In genomic region chr5:148508901-148509604, GRCm38 (mm10) we compare ENCODE assay signal across 11 mouse cellular contexts. TPM values are rescaled to one million over a fixed set of nuclear protein-coding genes. Genes with fewer than 3 reads are reported as not detected.
DNase-seq lines count a peak whose midpoint lies in the region; ATAC-seq and TF ChIP-seq lines count a peak whose summit lies in the region.
"Had no signal": no experiment of that assay in that cellular context is flagged by ENCODE, and none has a peak within 500 bp of the region (broad histone marks: within the 10 kb centered on the region; RNA-seq: fewer than 3 reads in every experiment).

No protein-coding gene starts in this region.

- intact Hi-C loops in left cerebral cortex, postnatal 10 days (cut with DNase I): no loop called here

- H3K79me2 ChIP-seq in macrophage (ENCODE audit: inconsistent target): peaks cover 58% of the 10 kb centered on the region

- ATAC-seq in inflammation-experienced regulatory T-cells, adult 6 months: peak; percentile 38

- H3K36me3 ChIP-seq in ES-E14 (ENCODE audit: control insufficient read depth, insufficient read depth, low read length, poor library complexity, severe bottlenecking): peaks cover 32% of the 10 kb centered on the region
- H3K36me3 ChIP-seq in macrophage (ENCODE audit: inconsistent target): peaks cover 47% of the 10 kb centered on the region

- H3K9ac ChIP-seq in ES-E14 (ENCODE audit: insufficient read depth, low read depth, low read length, poor library complexity, severe bottlenecking): no peak overlapping the region
- H3K9ac ChIP-seq: embryonic facial prominence, embryonic 15.5 days; heart, embryonic 15.5 days; lung, embryonic 15.5 days had no signal

- in situ Hi-C loops in ES-E14 (cut with MboI; ENCODE audit: low sequenced_read_pairs in 2 of 2, unreplicated experiment in 2 of 2): no loop called here

- no peak overlapping the region for H3K4me3 ChIP-seq in ES-E14 (ENCODE audit: insufficient read depth in 1 of 2, low read depth in 1 of 2, low read length in 2 of 2, poor library complexity in 1 of 2, severe bottlenecking in 1 of 2)
- H3K4me3 ChIP-seq in macrophage (ENCODE audit: inconsistent target): no peak overlapping the region
- H3K4me3 ChIP-seq: embryonic facial prominence, embryonic 15.5 days; heart, embryonic 15.5 days; lung, embryonic 15.5 days had no signal

- H3K27ac ChIP-seq in ES-E14 (ENCODE audit: insufficient read depth, low read depth, low read length, poor library complexity, severe bottlenecking) (peak overlapping the region; percentile 37; the same call in 1 of the 2 replicates), macrophage (peak overlapping the region; percentile 68)
- H3K27ac ChIP-seq: embryonic facial prominence, embryonic 15.5 days; heart, embryonic 15.5 days; lung, embryonic 15.5 days had no signal

- H3K4me1 ChIP-seq in ES-E14 (ENCODE audit: control insufficient read depth in 2 of 2, insufficient read depth in 2 of 2, low read length in 2 of 2, poor library complexity in 1 of 2): peaks cover 6 to 21% of the 10 kb centered on the region in 2 experiments

- H3K9me3 ChIP-seq in ES-E14 (ENCODE audit: control insufficient read depth, insufficient read depth, low read depth, low read length): no peaks in the 10 kb centered on the region
- H3K9me3 ChIP-seq: embryonic facial prominence, embryonic 15.5 days; heart, embryonic 15.5 days; lung, embryonic 15.5 days had no signal

- peak; percentile 22 for DNase-seq in CD4-positive, CD25-positive, alpha-beta regulatory T cell, adult 2 months (ENCODE audit: low read depth, low spot score)
- no peak for DNase-seq in ES-E14 (ENCODE audit: low read depth, low spot score)
- DNase-seq in embryo, embryonic 9.5 days (ENCODE audit: extremely low spot score): no peak
- DNase-seq in cerebellum, postnatal 10 days: no peak
- no peak for DNase-seq in left cerebral cortex, postnatal 10 days (ENCODE audit: extremely low spot score in 1 of 2, low spot score in 2 of 2)
- DNase-seq in embryo, embryonic 10.5 days (ENCODE audit: low spot score): no peak

- 61% methylated on average over 10 of the region's 11 CpGs for WGBS in macrophage (ENCODE audit: missing documents)

TF ChIP-seq in ES-E14, 5 proteins besides CTCF, POLR2A, EP300 and RAD21:
- TF ChIP-seq ZC3H11A (IDR thresholded peaks at IDR 0.05; ENCODE audit: borderline replicate concordance, low read depth, low read length) (no peak), MAFK (IDR thresholded peaks at IDR 0.05; ENCODE audit: insufficient read depth, low read depth, low read length) (no peak), CHD2 (IDR thresholded peaks at IDR 0.05; ENCODE audit: low read depth, low read length) (no peak), HCFC1 (IDR thresholded peaks at IDR 0.05; ENCODE audit: borderline replicate concordance, insufficient read depth, low read length) (no peak), ZNF384 (IDR thresholded peaks at IDR 0.05; ENCODE audit: low read depth, low read length) (no peak)

RNA-seq across cellular contexts. Expression of gene Ubl3, which starts 43.5 kb away (rescaled TPM):
- total RNA-seq in ES-E14 (2012; rRNA removed): 75.0 and 92.5 TPM in 2 replicates
- 10 to 100 TPM; 84.6 to 85.6 (median 85.1) TPM for polyA plus RNA-seq in inflammation-experienced regulatory T-cells, adult 6 months (2017; shearing (Covaris generic))
- 100 to 1,000 TPM in 25 of 26 experiments, 10 to 100 TPM in 1; 70.4 to 545 (median 156) TPM for total RNA-seq in macrophage (2018; cell fraction: chromatin; rRNA removed)
- 100 to 1,000 TPM; 155 to 296 (median 210) TPM for total RNA-seq in macrophage (2018; cell fraction: cytosol; rRNA removed)
- total RNA-seq in macrophage (2018; cell fraction: nucleus; rRNA removed): 100 to 1,000 TPM; 120 to 291 (median 146) TPM
- 131 to 179 TPM (median 142 TPM) in 3 replicates for polyA plus RNA-seq in macrophage (2018)
- total RNA-seq in left cerebral cortex, postnatal 10 days (2021): 100 to 1,000 TPM; 133 to 144 TPM
